Mouse (Mus musculus) 3T3-L1 (cell line): ENCODE results near the gene Slfn8.
A peak's percentile ranks its signal among the peaks of the same experiment; 100 is the strongest.
"Not testable (repeated sequence)": the region's sequence is repeated elsewhere in the genome, so short reads cannot be mapped to it uniquely, and the experiment has no call there.

Source experiments
- DNase-seq: peaks from one replicate; pipeline ENCODE4 v3.0.0-alpha.2; 2015; ENCODE audit warnings: low read depth, low spot score

Gene Slfn8

DNA sequence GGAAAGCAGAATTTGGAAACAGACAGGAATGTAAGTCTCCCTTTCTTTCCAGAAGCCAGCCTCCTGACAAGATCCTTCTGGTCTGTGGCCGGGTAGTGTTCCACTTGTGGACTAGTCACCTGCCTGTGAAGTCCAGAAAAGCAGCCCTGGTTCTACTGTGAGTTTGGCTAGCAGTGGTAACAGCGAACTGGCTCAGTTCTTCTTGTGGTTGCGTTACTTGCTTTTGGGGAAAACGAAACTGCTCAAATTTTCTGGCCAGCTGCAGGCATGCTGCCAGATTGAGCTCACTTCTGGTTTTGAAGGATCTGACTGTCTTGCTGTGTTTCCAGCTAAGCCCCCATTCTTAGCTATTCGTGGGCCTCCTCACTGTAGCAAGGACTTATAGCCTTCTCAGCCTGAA is at the start of gene Slfn8:
Slfn8 (minus strand) TSS at position 190 of the 400 bp plus-strand sequence.
- DNase-seq: peak; percentile 39

DNA sequence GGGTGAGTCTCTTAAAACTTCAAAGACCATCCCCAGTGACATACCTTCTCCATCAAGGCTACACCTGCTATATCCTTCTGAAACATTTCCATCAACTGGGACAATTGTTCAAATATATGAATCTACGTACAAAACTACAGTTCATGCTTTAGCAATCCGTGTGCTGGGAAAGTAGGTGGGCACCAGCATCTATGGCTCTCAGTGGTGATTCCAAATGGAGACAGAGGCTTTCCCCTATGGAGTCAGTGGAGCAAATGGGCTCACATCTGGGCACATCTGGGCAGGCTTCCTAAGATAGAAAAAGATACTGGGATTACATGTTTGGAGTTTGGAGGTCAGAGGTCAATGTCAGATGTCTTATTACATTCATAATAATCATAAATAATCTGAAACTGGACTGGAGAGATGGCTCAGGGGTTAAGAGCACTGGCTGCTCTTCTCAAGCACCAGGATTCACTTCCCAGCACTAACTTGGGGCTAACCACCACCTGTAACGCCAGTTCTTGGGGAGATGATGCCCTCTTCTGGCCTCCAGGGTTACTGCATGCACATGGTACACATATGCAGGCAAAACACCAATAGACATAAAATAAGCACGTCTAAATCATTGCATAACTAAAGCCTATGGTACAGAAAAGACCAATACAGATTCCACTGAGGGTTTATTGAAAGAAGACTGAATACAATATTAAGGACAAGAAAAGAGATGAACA is 47.5 kb upstream of the Slfn8 start:
- DNase-seq: no peak

DNA sequence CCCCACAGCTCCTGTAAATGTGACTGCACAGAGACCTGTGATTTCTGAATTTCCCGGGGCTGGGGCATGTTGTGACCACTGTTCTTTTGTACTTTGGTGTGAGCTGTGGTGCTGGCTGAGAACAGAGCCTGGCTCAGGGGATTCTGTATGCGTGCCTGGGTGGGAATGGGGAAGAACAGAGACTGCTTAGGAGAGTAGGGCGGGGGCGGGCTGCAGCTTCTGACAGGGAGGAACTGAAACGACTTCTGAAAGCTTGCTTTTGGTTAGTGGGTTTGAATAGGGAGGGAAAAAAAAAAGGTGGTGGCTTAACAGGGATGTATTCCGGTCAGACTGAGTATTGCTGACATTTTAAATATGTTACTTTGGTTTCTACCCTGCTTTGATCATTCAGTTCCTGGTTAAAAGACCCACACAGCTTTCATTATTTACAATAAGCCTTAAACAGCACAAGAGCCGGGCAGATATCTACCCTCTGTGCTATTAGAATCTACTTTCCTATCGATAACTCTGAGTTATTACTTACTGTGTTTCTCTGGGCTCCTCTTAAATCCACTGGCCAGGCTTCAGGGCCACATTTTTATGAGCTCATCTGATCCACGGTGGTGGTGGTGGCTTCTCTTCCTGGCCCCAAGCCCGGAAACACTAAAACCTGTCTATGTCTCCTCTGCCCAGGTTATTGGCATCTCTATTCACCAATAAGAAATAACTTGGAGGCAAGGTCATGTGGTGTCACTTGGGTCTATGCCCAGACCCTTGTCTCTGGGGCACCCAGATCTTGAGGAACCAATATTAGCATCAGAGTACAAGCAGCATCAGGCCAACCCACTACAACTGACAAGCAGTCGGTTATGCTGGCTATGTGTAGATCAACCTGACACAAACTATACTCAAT is 46.3 kb upstream of the Slfn8 start:
- DNase-seq: no peak

DNA sequence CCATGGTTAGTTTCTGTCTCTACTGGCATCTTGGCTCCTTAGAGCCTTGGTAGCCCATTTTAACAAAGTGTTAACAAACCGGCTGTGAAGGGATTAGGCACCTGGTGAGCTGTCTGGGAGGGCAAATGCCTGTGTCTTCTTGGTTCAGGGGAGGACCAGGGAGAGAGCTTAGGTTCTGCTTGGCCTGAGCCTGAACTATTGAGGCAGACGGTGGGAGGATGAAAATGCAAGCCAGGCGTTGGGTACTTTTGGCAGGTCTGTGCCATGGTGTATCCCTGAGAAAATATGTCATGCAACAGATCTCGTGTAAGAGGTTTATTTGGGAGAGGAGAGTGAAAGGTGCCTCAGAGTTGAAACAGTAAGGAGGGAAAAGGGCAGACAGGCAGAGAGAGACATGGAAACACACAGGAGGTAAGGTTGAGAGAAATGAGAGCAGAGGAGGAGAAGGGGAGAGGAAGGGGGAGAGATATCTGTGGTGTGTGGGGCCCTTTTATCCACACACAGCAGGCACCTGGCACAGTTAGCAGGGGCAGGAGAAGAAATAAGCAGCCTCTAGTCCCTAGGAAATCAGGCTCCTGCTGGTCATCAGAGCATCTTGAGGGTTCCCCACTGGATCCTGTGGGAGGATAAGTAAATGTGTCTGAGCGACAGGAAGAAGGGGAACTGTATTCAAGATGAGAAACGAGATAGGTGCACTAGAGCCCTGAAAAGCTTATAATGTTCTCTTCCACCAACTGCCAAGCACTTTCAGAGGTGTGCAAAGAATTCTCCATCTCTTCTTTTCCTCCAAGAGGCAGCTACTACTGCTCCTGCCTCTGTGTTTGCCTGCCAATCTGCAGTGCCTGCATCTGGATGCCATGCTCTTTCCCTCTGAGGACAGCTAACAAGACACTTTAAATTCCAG is 45.1 kb upstream of the Slfn8 start:
- DNase-seq: no peak

DNA sequence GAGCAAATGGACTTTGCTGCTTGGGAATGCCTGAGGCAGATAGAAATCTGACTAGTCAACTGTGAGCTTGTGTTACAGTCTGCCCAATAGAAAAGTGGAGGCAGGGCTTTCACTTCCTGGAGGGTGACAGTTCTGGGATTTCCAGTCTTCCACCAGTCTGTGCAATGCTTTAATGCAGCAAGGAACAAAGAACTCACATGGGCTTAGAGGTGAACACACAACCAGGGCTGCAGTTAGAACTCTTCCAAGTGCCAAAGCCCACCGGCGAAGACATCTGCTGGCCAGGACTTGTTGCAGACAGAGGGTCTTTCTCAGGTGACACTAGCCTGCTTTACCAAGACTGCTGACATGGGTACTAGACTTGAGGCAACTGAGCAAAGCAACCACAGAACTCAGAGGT is 44.3 kb upstream of the Slfn8 start, which contains the start of gene Slfn2:
Slfn2 (plus strand) TSS at position 167 of the 400 bp plus-strand sequence.
- DNase-seq: no peak

DNA sequence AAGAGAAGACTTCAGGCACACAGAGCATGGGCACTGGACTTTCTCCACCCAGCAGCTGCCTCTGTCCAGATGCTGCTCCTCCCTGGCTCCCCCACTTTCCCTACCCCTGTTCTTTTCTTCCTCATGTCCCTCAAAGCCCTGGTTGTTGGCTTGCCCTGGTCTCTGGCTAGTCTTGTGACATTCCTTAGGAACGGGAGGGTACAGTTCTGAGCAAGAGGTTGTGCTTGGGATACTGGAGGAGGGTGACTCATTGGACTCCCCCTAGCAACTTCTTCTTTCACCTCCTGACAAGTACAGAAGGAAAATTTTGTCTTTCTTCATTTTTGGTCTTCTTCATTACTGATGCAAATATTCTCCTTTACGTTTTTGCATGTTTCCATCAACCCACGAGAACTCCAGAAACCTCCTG is 43.3 kb upstream of the Slfn8 start:
- peak; percentile 40 for DNase-seq

DNA sequence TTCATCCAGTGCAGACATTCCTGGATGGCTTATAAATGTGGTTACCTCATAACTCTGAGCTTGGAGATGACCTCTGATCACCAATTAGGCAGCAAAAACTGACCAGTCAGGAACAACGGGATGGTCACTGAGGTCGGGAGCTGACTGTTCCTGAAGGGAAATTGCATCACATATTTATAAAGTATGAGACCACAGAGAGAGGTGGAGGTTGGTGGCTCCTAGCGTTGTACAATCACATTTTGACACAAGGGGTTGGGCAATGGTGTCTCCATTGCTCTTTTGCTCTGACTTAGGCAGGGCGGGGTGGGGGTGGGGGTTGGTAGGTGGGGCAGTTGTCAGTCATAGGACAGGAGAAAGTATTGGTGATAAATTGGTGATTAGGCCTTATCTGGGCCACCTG is 42.5 kb upstream of the Slfn8 start:
- DNase-seq: no peak

DNA sequence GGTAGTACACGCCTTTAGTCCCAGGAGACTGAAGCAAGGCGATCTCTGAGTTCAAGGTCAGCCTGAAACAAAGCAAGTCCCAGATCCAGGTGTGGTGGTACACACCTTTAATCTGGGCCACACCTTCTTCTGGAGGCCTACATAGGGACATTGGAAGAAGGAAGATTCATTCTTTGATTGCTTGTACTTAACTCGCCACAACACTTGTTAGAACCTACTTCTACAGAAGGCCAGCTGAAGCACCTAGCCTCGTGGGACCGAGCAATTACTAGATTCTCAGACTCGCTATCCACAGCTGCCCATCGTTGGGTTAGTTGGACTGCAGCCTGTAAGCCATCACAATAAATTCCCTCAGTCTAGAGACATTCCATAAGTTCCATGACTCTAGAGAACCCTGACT is 41.2 kb upstream of the Slfn8 start:
- DNase-seq: no peak

DNA sequence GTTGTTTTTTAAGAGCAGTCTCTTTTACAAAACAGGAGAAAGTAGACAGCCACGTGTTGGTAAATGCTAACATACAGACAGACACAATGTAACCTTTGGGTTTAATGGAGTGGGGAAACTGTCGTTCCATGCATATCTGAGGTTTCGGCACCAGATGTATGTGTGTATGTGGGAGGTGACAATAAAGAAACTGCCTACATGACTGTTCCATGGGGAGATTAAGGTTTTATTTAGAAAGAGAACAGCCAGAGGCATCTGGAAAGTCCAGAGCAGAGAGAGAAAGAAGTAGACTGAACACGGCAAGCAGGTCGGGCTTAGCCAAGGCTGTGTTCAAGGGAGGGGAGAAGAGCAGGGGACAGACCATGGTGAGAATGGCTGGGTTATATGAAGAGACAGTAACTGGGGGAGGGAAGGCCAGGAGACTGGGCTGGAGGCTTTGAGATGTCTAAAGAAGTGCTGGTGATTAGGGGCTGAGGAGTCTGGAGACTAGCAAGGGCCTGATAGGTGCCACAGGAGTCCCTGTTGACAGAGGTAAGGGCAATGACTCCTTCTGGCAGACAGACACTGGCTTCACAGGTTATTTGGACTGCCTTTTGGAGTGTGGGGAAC is 39.9 kb upstream of the Slfn8 start:
- no peak for DNase-seq

DNA sequence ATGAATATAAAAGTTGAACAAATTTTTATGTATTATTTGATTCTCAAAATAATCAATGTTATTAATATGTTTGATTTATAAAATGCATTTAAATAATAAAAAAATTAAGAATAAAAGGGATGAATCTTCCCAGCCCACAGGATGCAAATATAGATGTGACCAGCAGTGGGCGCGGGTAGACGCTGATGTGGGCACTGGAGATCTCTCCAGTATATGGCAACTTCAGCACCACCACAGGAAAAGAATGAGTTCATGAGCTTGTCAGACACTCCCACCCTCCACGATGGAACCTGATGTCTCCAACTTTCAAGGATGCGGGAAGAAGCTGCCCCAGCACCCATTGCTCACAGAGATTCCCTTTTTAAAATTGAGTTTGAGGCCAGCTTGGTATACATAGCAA is 37.3 kb upstream of the Slfn8 start:
- DNase-seq: peak; percentile 81

DNA sequence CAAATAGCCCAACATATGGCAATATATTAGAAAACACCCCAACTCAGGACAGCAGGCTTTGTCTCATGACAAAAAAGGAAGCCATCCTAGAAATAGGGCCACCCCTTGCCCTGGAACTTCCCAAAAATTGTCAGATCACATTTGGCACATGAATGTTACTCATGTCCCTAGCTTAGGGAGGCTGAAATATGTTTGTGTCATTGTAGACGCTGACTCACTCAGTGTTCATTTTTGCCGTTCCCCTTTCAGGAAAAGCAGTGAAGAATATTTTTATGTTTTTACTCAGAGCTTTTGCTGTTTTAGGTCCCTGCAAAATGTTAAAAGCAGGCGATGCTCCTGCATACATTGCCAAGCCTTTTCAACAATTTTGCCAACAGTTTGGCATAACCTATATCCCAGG is 25.0 kb upstream of the Slfn8 start:
- peak; percentile 44 for DNase-seq

DNA sequence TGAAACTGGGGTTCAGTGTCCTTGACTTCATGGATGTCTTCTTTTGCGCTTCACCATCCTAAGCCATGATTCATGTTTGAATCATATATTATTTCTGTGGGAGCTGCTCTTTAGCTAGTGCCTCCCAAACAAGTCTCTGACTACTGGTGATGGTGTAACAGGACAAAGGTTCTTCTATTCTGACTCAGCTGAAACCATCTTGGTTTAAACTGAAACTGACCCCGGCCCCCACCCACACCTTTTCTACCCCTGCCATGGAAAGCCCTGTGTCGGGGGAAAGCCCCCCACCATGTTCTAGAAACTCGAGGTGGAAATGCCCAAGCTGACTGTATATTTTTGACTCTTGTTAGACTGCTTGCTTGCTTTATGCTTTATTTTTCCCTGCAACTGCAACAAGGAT is 23.3 kb upstream of the Slfn8 start:
- DNase-seq: peak; percentile 54

DNA sequence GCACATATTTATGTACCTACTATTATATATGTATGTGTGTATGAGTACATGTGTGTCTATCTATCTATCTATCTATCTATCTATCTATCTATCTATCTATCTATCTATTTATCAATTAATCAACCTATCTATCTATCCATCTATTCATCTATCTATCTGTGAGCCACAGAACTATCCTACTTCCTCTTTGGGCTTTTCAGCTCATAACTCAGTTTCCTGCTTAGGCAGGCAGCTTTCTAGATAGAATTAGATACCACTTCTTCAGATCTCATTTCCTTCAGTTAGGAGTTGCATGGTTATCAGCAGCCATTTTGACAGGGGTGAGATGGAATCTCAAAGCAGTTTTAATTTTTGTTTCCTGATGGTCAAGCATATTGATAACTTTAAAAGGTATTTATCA is 20.4 kb upstream of the Slfn8 start:
- DNase-seq: no peak

DNA sequence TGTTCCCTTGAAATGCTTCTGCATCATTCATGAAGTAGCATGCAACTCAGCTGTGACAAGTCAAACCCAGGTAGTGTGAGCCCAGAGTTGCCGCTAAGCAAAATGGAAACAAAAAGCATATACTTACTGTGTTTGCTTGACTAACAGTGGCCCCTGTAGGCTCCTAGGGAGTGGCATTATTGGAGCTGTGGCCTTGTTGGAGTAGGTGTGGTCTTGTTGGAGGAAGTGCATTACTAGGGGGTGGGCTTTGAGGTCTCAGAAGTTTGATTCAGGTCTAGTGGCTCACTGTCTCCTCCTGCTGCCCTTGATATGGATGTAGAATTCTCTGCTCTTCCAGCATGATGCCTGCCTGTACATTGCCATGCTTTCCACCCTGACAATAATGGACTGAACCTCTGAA is 19.7 kb upstream of the Slfn8 start:
- DNase-seq: no peak

DNA sequence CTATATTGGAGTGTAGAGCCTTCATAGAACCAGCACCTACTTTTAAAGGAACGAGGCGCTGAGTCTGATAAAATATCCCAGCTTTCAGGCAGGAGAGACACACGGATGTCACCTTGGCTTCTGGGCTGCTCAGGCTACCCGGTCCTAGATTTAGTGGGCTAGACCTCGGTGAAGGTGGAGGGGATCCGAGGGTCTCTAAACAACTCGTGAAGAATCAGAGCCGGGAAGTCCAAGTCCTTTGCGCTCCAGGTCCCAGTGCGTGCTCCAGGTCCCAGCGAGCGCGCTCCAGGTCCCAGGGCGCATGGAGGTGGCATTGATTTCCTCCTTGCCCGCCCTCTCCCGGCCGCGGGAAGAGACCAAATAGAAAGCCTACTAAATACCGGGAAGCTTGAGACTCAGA is 19.2 kb upstream of the Slfn8 start:
- no peak for DNase-seq

DNA sequence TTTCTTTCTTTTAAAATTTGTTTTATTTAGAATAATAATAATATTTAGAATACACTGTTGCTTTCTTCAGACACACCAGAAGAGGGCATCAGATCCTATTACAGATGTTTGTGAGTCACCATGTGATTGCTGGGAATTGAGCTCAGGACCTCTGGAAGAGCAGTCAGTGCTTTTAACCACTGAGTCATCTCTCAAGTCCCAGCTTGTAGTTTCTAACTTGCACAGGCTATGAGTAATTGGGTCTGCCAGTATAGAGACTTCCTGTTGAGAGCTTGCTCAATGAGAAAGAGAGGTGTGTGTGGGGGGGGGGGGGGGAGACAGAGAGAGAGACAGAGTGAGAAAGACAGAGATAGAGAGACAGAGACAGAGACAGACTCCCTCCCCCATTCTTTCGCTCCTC is 18.5 kb upstream of the Slfn8 start:
- peak; percentile 87 for DNase-seq

DNA sequence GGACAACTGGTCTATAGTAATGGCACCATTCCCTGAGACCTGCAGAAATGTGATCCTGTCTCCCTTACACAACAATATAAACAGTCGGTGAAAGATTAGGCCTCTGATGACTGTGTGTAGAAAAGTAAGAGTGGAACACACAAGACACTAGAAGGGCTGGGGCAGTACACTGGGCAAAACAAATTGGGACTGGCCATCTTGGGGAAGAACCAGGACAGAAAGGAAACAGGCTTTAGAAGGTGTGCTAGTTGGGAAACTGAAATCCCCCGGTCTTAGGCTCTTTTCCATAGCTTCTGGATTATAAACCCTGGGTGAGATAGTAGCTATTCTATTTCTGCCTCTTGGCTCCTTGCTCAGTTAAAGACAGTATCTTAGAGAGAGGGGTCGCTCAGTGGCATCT is 18.1 kb upstream of the Slfn8 start:
- not testable (repeated sequence) for DNase-seq

DNA sequence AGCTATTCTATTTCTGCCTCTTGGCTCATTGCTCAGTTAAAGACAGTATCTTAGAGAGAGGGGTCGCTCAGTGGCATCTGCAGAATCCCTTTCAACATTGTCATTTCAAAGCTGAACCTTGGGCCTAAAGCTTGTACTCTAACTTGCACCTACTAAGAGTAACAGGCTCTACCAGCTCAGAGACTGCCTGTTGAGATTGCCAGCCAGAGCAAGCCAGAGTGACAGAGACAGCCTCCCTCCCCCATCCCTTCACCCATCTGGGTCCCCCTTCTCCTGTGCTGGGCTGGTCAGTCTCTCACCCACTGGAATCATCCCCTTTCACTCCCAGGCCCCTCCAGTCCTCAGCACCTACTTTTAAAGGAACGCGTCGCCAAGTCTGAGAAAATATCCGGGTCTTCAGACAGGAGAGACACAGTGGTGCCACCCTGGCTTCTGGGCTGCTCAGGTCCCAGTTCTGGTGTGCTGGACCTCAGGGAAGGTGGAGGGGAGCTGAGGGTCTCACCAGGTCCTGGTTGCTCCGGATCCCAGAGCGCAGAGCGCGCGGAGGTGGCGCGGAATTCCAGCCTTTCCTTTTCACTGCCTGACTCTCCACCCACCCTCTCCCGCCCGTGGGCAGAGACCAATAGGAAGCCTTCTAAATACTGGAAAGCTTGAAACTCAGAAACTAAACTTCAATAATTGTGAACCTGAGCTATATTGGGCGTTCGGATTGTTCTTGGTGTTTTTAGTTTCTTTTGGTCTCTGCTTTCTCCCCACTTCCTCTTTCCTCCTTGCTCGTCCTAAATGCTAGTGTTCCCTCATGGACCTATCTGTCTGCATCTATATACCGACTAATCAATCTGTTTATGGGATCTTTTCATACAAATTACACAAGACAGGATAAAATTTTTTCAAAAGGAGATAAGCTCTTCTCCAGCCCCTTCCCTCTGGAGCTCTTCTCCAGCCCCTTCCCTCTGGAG is 770 bp downstream of the Slfn8 start:
- not testable (repeated sequence) for DNase-seq

DNA sequence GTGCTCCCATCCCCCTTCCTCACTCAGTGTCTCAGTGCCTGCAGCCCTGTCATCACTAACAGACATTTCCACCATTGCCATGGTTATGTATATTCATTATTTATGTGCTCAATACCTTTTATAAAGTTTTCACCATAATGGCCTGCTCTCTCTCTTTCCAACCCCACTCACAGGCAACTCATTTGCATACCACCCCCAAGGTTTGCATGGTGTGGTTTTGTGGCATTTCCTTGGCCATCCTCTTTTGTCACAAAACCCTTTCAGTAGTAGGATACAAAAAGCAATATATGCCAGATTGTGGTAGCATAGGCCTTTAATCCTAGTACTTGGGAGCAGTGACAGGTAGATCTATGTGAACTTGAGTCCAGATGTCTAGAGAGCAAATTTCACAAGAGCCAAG is 4.5 kb downstream of the Slfn8 start:
- no peak for DNase-seq

DNA sequence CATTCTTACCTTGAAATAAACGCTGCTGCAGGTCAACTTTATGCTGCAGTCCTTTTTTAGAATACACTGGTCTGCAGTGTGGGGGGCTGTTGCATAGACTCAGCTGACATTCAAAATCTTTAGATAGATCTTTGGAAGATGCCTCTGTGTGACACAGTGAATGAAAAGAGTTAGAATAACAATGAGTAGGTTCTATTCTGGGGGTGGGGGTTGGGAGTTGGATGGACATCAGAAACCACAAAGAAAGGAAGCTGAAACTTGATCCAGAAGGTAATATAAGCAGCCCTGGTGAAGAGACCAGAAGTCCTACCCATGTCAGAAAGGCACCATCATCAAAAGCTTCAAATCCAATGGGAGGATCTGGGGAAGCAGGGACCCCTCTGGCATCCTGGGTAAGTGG is 7.3 kb downstream of the Slfn8 start:
- peak; percentile 52 for DNase-seq
